Mouse (Mus musculus): ENCODE results near the gene Entr1.

Entr1 gene

GRCm38 (mm10) chr2:26351358-26352290 lies 37.5 kb downstream of the Entr1 start, which contains the start of gene Dnlz:
Dnlz (minus strand) TSS chr2:26352110.
- ATAC-seq (ENCODE audit: insufficient number of reproducible peaks, low FRiP score, low TSS enrichment), result peak; percentile 41; the same call in 1 of the 2 replicates

DNA sequence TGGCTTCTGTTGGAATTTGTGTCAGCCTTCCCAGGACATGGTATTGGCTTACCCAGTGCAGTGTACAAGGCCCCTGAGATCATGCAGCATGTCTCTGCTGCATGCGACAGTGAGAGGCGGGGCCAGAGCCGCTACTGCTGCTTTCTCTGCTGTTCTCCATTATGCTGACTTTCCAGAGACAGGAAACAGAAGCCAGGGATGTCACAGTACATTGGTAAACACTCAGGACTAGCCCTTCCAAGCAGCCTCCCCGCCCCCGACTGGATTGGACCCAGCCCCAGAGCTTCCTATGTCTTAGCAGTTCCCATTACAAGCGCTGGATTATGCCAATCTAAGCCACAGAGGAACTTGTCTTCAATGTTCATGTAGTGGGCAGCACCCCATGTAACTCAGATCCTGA lies 40.9 kb downstream of the Entr1 start:
- no peak for ATAC-seq (ENCODE audit: insufficient number of reproducible peaks, low FRiP score, low TSS enrichment)

- no peak for ATAC-seq (ENCODE audit: insufficient number of reproducible peaks, low FRiP score, low TSS enrichment)
Observed at GRCm38 (mm10) chr2:26342609-26343490, 46.3 kb downstream of the Entr1 start.

GRCm38 (mm10) chr2:26342044-26342443 lies 47.1 kb downstream of the Entr1 start:
- peak; percentile 31; the same call in 1 of the 2 replicates for ATAC-seq (ENCODE audit: insufficient number of reproducible peaks, low FRiP score, low TSS enrichment)

DNA sequence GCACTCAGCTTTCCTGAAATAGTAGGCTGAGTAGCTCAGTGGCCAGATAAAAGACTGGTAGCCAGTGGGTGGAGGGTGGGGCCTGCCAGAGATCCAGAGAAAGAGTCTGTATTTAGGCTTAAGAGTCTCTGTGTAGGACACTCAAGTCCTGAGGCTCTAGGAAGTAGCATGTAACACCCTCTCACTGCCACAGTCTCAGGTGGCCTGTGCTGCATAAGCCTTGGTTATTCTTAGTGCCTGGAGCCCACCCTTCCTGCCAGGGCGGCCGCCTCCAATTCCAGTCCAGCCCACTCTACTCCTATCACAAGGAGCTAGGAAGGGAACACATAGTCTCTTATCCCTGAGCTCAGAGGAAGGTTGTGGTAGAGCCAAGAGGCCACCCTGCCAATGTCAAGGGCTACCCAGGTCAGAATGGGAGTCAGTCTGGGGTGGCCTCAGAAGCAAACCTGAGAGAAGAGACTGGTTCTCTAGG lies 47.6 kb downstream of the Entr1 start:
- ATAC-seq (ENCODE audit: insufficient number of reproducible peaks, low FRiP score, low TSS enrichment), result no peak

GRCm38 (mm10) chr2:26339204-26339551 lies 49.9 kb downstream of the Entr1 start:
- peak; percentile 20; the same call in 1 of the 2 replicates for ATAC-seq (ENCODE audit: insufficient number of reproducible peaks, low FRiP score, low TSS enrichment)

- peak; percentile 42; the same call in 1 of the 2 replicates for ATAC-seq (ENCODE audit: insufficient number of reproducible peaks, low FRiP score, low TSS enrichment)
Observed at GRCm38 (mm10) chr2:26338302-26339203, 50.6 kb downstream of the Entr1 start.
